Mouse (Mus musculus): ENCODE results near the gene Olfr329-ps.

DNA sequence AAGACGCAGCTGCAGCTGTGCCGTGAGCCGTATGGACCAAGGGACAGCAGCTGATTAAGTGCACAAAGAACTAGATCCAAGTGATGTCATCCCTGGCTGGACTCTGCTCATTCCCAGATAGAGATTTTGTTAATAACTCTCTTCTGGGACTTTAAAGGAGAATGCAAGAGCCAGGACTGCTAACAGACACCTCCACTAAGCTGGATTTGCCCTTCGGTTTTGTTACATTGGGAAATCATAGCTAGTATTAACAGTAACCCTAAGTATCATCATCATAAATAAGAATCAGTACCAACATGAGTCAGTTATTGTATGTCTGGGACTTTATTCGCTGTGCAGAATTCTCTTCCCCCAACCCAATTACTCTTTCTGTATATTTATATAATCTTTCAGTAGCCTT is at the start of gene Olfr329-ps:
- no peak for TF ChIP-seq GATA1 (IDR thresholded peaks at IDR 0.05; ENCODE audit: borderline replicate concordance, low read length)
- TF ChIP-seq FLI1 (IDR thresholded peaks at IDR 0.05; ENCODE audit: low read length): no peak
